Mouse (Mus musculus) hindbrain, embryonic 14.5 days (tissue): Measurements from ENCODE around the gene Slc37a4. TPM values are rescaled to one million over a fixed set of nuclear protein-coding genes. Genes with fewer than 3 reads are reported as not detected.
"Not testable (repeated sequence)": the region's sequence is repeated elsewhere in the genome, so short reads cannot be mapped to it uniquely, and the experiment has no call there.

Experiments
- ATAC-seq: fragments of 200-750 bp; cut with Nextera tagmentation; 2 replicates; pipeline ENCODE4 v1.8.0; 2017; ENCODE audit warnings: moderate number of reproducible peaks, mild to moderate bottlenecking, moderate TSS enrichment, moderate library complexity; ENCODE audit not compliant: low FRiP score
- DNase-seq: peaks from one replicate; pipeline ENCODE4 v3.0.0-alpha.2; 2015; ENCODE audit warnings: low spot score
- H3K27ac ChIP-seq: fragments of 300-500 bp; sonication (generic); 2 replicates; pipeline ENCODE4 v1.5.1; 2014; ENCODE audit warnings: mild to moderate bottlenecking, moderate library complexity
- H3K27me3 ChIP-seq: fragments of 300-500 bp; sonication (generic); 2 replicates; pipeline ENCODE4 v1.6.1; 2014; ENCODE audit warnings: mild to moderate bottlenecking, low read length, mixed read lengths; ENCODE audit not compliant: control insufficient read depth, insufficient read depth
- H3K36me3 ChIP-seq: fragments of 300-500 bp; sonication (generic); replicated peaks from 2 replicates; pipeline ENCODE4 v1.6.1; 2014; ENCODE audit not compliant: control insufficient read depth, insufficient read depth
- H3K4me1 ChIP-seq: fragments of 300-500 bp; sonication (generic); replicated peaks from 2 replicates; pipeline ENCODE4 v1.6.1; 2014; ENCODE audit warnings: antibody characterized with exemption, low read length, mixed read lengths; ENCODE audit not compliant: control insufficient read depth, insufficient read depth
- H3K4me2 ChIP-seq: fragments of 300-500 bp; sonication (generic); replicated peaks from 2 replicates; pipeline ENCODE4 v1.6.1; 2014; ENCODE audit warnings: mild to moderate bottlenecking, moderate library complexity
- H3K4me3 ChIP-seq: fragments of 300-500 bp; sonication (generic); replicated peaks from 2 replicates; pipeline ENCODE4 v1.5.1; 2014; ENCODE audit warnings: mild to moderate bottlenecking, low read length
- H3K9ac ChIP-seq: fragments of 300-500 bp; sonication (generic); 2 replicates; pipeline ENCODE4 v1.6.1; 2014
- H3K9me3 ChIP-seq: fragments of 300-500 bp; sonication (generic); 2 replicates; pipeline ENCODE4 v1.6.1; 2016; ENCODE audit warnings: low read length; ENCODE audit not compliant: control insufficient read depth
- WGBS: fragments of 180-500 bp; shearing (Covaris S2); extraction: QIAGEN DNeasy Blood & Tissue Kit; methylation state at CpG from one replicate; pipeline ENCODE4 v1.1.7; 2014; 5-methylcytosine and 5-hydroxymethylcytosine counted together
- polyA plus RNA-seq: library from polyadenylated mRNA; unstranded; fragments of >200 nt; fragmentation: Nextera tagmentation; extraction: Ambion mirVana; gene quantifications from 2 replicates; pipeline ENCODE4 v1.2.1, GENCODE M21; 2014

Gene Slc37a4
- polyA plus RNA-seq, 1 experiment from 2014 or later = 65.8 TPM

GRCm38 (mm10) chr9:44406906-44407751 is 10.5 kb downstream of the Slc37a4 start, which contains the start of the genes Rps25 and Trappc4:
TSS of gene Rps25 (plus strand) at chr9:44407139.
TSS of gene Trappc4 (minus strand) at chr9:44407600.
- peak within 1 kb of the TSS; percentile 97 for H3K27ac ChIP-seq
- no peaks in the 10 kb centered on the region for H3K9me3 ChIP-seq
- H3K9ac ChIP-seq = peak within 1 kb of the TSS; percentile 85
- H3K4me2 ChIP-seq = peak within 1 kb of the TSS; percentile 79
- 0% methylated on average over 51 of the region's 51 CpGs for WGBS
- ATAC-seq = peak; percentile 96
- H3K4me1 ChIP-seq = peaks cover 18% of the 10 kb centered on the region
- H3K4me3 ChIP-seq = peak within 1 kb of the TSS; percentile 73
- H3K36me3 ChIP-seq = peaks cover 71% of the 10 kb centered on the region
- DNase-seq = peak; percentile 95
- H3K27me3 ChIP-seq = no peaks in the 10 kb centered on the region

- under 1% methylated on average over 24 of the region's 24 CpGs for WGBS
- Histone ChIP-seq H3K9ac (peak overlapping the region; percentile 85), H3K4me2 (peak overlapping the region; percentile 79), H3K36me3 (peaks cover 71% of the 10 kb centered on the region), H3K4me1 (peaks cover 18% of the 10 kb centered on the region), H3K9me3 (no peaks in the 10 kb centered on the region), H3K27me3 (no peaks in the 10 kb centered on the region), H3K4me3 (peak overlapping the region; percentile 73), H3K27ac (peak overlapping the region; percentile 97)
- DNase-seq = no peak
- ATAC-seq = no peak
Observed at GRCm38 (mm10) chr9:44407752-44408097, 11.1 kb downstream of the Slc37a4 start.

DNA sequence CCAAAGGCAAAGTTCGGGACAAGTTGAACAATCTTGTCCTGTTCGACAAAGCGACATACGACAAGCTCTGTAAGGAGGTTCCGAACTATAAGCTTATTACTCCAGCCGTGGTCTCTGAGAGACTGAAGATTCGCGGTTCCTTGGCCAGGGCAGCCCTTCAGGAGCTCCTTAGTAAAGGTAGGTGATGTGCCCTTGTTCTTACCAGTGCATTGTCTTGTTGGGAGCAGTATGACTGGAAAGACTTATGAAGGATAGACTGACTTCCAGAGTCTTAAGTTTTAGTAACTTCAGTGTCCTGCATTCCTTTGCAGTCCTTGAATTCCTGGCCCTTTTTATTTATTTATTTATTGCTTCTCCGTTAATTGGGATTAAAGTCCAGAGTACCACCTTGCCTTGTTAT is 12.0 kb downstream of the Slc37a4 start:
- Histone ChIP-seq H3K4me3 (peak overlapping the region; percentile 73), H3K36me3 (peaks cover 70% of the 10 kb centered on the region), H3K4me2 (peak overlapping the region; percentile 79), H3K4me1 (peaks cover 18% of the 10 kb centered on the region)
- ATAC-seq, H3K9me3 ChIP-seq, H3K9ac ChIP-seq, H3K27me3 ChIP-seq, DNase-seq, H3K27ac ChIP-seq: not testable (repeated sequence)
- 89% methylated on average over 9 of the region's 9 CpGs for WGBS

DNA sequence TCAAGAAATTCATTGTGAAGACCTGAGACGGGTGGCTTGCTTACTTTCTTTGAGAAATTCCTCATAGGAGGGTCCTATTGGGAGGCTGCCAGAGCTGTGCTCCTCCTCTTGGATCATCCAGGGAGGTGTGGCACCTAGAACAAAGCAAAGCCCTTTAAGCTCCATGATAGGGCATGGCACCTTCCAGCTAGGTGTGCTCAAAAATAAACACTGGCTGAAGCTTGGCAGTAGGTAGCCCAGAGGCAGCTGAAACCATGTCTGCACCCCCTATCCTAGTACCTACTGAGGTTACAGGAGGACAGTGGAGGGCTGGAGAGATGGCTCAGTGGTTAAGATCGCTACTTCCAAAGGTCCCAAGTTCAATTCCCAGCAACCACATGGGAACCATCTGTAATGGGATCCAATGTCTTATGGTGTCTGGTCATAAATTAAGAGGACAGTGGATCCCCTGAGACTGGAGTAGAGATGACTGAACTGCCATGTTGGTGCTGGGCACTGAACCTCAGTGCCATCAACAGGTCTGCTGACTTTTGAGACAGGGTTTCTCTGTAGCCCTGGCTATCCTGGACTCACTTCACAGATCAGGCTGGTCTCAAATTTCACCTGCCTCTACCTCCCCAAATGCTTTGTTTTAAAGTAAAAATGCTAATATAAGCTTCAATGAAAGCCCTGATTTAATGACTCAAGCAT is 14.1 kb downstream of the Slc37a4 start:
- no peaks in the 10 kb centered on the region for H3K27me3 ChIP-seq
- no peak overlapping the region for H3K9ac ChIP-seq
- H3K36me3 ChIP-seq = peaks cover 64% of the 10 kb centered on the region
- no peak for DNase-seq
- peaks cover 13% of the 10 kb centered on the region for H3K4me1 ChIP-seq
- no peak for ATAC-seq
- H3K27ac ChIP-seq = no peak overlapping the region
- no peak overlapping the region for H3K4me3 ChIP-seq
- H3K4me2 ChIP-seq = no peak overlapping the region
- no peaks in the 10 kb centered on the region for H3K9me3 ChIP-seq
- 91% methylated on average over 2 of the region's 2 CpGs for WGBS

DNA sequence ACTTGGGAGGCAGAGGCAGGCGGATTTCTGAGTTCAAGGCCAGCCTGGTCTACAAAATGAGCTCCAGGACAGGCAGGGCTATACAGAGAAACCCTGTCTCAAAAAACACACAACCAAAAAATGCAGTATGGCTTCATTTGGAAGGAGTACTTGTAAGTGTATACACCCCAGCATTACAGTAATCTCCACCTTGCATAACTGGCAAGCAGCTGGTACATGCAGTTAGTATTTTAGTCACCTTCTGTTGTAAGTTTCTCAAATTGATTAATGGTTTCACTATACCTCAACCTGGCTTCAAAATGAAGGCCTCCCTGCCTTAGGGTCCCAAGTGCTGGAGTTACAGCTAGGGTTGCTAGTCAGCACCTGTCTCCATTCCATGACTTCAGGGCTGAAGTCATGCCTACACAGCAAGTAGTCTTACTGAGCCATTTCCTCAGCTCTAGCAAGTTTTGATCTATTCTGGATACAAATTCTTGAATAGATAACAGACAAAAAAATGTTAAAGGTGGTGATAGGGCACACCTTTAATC is 15.0 kb downstream of the Slc37a4 start:
- Histone ChIP-seq H3K4me3 (no peak overlapping the region), H3K9me3 (no peaks in the 10 kb centered on the region), H3K4me1 (peaks cover 8% of the 10 kb centered on the region), H3K27me3 (no peaks in the 10 kb centered on the region), H3K4me2 (no peak overlapping the region), H3K36me3 (peaks cover 67% of the 10 kb centered on the region), H3K27ac (no peak overlapping the region), H3K9ac (no peak overlapping the region)
- no peak for ATAC-seq
- 80% methylated on average over 1 of the region's 1 CpGs for WGBS
- no peak for DNase-seq

GRCm38 (mm10) chr9:44412306-44412705 is 15.7 kb downstream of the Slc37a4 start:
- Histone ChIP-seq H3K9me3 (no peaks in the 10 kb centered on the region), H3K4me3 (no peak overlapping the region), H3K27ac (no peak overlapping the region), H3K27me3 (no peaks in the 10 kb centered on the region), H3K4me1 (peaks cover 13% of the 10 kb centered on the region), H3K4me2 (no peak overlapping the region), H3K36me3 (peaks cover 67% of the 10 kb centered on the region), H3K9ac (no peak overlapping the region)
- ATAC-seq = no peak
- no peak for DNase-seq
- WGBS = 89% methylated on average over 4 of the region's 4 CpGs

GRCm38 (mm10) chr9:44412781-44413180 is 16.1 kb downstream of the Slc37a4 start:
- H3K9me3 ChIP-seq = no peaks in the 10 kb centered on the region
- H3K4me2 ChIP-seq = no peak overlapping the region
- no peak for DNase-seq
- no peaks in the 10 kb centered on the region for H3K27me3 ChIP-seq
- H3K36me3 ChIP-seq = peaks cover 67% of the 10 kb centered on the region
- no peak overlapping the region for H3K27ac ChIP-seq
- H3K9ac ChIP-seq = no peak overlapping the region
- peaks cover 15% of the 10 kb centered on the region for H3K4me1 ChIP-seq
- no peak for ATAC-seq
- WGBS = 90% methylated on average over 2 of the region's 2 CpGs
- no peak overlapping the region for H3K4me3 ChIP-seq

DNA sequence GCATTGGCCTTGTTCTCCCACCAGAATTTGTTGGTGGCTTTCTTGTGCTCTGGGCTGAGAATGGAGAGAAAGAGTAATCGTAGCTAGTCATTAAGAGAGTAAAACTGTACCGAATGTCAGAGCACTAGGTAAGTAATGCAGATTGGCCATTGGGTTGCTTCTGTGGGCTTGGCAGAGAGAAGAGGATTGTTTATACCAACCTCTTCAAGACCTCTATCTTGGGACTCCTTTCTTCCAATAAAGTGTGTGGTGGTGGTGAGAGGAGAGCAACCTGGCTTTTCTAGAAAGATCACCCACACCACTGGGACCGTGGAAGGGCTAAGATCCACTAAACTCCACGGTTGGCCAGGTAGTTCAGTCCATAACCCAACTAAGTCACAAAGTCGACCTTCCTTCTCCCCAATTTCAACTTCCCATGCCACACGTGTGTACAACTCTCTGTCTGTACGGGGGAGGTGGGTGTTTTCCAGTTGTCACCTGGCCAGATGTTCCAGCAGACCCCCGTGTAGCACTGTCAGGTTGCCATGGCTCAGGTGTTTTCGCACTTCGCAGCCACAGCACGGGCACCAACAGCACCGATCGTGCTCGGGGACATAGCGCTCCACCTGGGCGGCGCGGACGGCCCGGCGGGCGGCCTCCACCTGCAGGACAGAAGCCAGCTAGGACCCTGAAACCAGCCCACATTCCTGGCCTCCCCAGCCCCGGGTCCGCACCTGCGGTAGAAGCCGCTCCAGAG is 20.7 kb downstream of the Slc37a4 start:
- Histone ChIP-seq H3K27me3 (no peaks in the 10 kb centered on the region), H3K4me3 (peak overlapping the region; percentile 86), H3K4me1 (peaks cover 7% of the 10 kb centered on the region), H3K36me3 (peaks cover 30% of the 10 kb centered on the region), H3K9me3 (no peaks in the 10 kb centered on the region), H3K9ac (peak overlapping the region; percentile 95), H3K4me2 (peak overlapping the region; percentile 94), H3K27ac (peak overlapping the region; percentile 90)
- ATAC-seq = peak; percentile 73
- DNase-seq = no peak
- 9% methylated on average over 26 of the region's 26 CpGs for WGBS
